Mouse (Mus musculus): ENCODE measurements around the gene Cyp2e1. TPM values are rescaled to one million over a fixed set of nuclear protein-coding genes. Genes with fewer than 3 reads are reported as not detected.
A peak's percentile ranks its signal among the peaks of the same experiment; 100 is the strongest.

Gene Cyp2e1
- total RNA-seq, 1 experiment from 2014 or later, result not detected

DNA sequence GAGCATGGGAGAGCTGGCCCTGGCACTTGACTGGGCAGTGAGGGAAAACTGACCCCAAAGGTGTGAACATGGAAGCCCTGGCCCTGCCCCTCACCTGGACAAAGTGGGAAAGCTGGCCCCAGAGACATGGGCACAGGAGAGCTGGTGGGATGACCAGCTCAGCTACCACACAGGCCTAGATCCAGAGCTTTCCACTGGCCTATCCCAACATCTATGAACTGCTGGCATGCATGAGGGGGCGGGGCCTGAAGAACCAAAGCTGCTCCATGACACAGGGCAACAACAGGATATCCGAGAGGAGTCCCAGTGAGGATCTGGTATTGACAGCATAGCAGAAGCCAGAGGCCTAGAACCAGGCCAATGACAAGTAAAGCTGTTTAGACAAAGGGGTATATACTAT is 34.7 kb downstream of the Cyp2e1 start:
- ATAC-seq (replicated peaks; ENCODE audit: insufficient number of reproducible peaks, low FRiP score, low TSS enrichment, poor library complexity, severe bottlenecking), result no peak

DNA sequence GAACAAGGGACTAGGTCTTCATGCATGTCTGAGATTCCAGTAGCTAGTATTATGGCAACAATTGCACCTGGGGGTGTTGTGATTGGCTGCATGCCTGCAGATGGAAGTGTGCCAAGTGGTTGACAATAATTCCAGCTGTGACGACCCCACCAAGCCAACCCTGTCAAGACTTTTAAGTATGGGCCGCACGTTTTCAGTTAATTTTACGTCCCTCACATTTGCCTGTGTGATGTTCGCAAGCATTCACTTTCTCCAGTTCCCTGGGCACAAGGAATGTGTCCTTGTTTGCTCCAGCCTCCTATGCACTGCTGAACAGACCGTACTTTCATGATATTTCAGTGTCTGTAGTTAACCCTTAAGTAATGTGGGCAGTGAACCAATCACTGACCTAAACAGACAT is 39.1 kb downstream of the Cyp2e1 start:
- ATAC-seq (replicated peaks; ENCODE audit: insufficient number of reproducible peaks, low FRiP score, low TSS enrichment, poor library complexity, severe bottlenecking), result no peak

GRCm38 (mm10) chr7:140805704-140806103 is 42.2 kb downstream of the Cyp2e1 start:
- peak; percentile 47; the same call in 1 of the 2 replicates for ATAC-seq (replicated peaks; ENCODE audit: insufficient number of reproducible peaks, low FRiP score, low TSS enrichment, poor library complexity, severe bottlenecking)

DNA sequence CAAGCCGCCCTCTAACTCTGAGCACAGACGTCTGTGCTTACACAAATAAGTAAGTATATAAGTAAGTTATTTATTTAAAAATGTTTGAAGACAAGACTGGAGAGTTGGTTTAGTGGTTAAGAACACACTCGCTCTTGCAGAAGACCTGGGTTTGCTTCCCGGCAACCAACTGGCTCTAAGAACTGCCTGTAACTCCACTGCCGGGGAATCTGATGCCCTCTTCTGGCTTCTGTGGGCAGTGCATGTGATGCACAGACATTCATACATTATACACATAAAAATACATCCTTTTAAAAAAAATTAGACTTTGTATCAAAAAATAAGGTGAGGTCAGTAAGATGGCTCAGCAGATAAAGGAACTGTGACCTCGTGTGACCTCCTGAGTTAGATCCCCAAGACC is 47.0 kb downstream of the Cyp2e1 start:
- ATAC-seq (replicated peaks; ENCODE audit: insufficient number of reproducible peaks, low FRiP score, low TSS enrichment, poor library complexity, severe bottlenecking), result no peak

GRCm38 (mm10) chr7:140811714-140812113 is 48.2 kb downstream of the Cyp2e1 start:
- ATAC-seq (replicated peaks; ENCODE audit: insufficient number of reproducible peaks, low FRiP score, low TSS enrichment, poor library complexity, severe bottlenecking), result no peak

DNA sequence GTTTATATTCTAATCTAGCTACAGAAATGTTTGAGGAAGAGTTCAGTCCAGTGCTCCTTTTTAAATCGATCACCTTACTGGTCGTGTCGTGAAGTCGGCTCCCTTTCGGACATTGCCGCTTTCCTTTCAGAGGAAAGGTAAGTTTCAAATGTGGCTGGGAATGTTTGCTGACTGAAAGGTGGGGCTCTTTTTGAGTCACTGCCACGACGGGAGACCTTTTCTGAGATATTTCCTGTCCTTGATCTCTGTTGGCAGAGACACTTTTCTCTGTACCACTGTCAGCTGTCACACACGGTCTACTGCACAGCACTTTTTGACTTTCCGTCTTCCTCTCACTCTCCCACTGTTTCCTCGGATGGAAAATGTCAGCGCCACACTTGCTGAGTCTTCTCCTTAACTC is 49.3 kb downstream of the Cyp2e1 start:
- no peak for ATAC-seq (replicated peaks; ENCODE audit: insufficient number of reproducible peaks, low FRiP score, low TSS enrichment, poor library complexity, severe bottlenecking)

DNA sequence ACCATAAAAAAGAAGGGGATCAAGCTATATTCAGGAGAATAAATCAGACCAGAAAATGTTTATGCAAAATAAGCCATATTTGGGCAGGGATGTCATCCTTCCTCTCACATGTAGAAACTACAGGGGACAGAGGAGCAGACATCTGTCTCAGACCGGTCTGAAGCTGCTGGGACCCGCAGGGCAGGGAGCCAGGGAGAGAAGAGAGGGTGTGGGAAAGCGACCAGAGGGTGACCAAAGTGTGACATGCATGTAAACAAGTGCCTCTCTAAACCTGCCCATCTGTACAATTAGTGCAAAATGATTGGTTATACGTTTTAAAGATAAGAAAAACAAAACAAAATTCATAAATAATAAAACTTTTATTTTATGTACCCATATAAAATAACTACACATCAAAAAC is 56.6 kb downstream of the Cyp2e1 start:
- no peak for ATAC-seq (replicated peaks; ENCODE audit: insufficient number of reproducible peaks, low FRiP score, low TSS enrichment, poor library complexity, severe bottlenecking)

DNA sequence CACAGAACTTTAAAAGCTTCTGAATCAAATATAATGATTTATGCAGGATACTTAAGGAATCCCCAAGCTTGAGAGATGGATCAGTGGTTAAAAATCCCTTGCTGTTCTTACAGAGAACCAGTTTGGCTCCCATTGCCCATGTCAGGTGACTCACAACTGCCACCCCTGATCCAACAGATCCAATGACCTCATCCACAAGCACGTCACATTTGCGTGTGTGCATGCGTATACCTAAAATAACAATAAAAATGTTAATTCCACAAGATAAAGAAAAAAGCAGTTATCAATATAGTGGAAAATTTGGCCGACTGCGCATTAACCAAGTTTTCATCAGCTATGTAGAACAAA is 57.7 kb downstream of the Cyp2e1 start:
- no peak for ATAC-seq (replicated peaks; ENCODE audit: insufficient number of reproducible peaks, low FRiP score, low TSS enrichment, poor library complexity, severe bottlenecking)

DNA sequence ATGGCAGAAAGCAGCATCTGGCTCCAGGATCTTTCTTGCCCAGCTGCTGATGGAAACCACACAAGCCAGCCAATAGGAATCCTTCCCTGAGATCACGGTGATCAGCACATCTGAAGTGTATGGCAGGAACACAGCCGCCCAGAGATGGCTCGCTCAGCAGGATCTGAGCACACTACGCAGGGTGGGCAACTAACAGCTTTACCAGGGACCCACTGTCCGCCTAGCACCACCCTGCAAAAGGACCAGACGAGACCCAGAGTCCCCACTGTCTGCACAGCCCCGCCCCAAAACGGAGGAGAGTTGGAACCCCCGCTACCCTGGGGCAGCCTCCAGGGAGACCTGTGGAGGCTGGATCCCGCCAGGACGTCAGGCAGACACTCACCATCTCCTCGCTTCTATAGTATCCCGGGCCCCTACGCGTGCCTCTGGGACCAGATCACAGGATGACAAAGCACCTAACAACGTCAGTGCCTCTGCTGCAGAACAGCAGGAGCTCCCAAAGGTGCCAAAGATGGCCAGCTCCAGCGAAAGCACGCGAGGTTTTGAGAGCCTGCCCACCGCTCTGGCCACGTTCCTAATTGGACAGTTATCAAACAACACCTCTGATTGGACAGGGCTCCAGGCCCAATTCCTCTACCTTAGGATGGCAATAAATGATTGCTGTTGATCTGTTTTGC is 58.3 kb downstream of the Cyp2e1 start, which contains the start of gene Zfp941:
Zfp941 (minus strand) TSS at position 526 of the 677 bp plus-strand sequence.
- ATAC-seq (replicated peaks; ENCODE audit: insufficient number of reproducible peaks, low FRiP score, low TSS enrichment, poor library complexity, severe bottlenecking), result 0 out of 2 replicates have a peak, but pooled peaks have one; percentile 31

GRCm38 (mm10) chr7:140822731-140823130 is 59.2 kb downstream of the Cyp2e1 start:
- ATAC-seq (replicated peaks; ENCODE audit: insufficient number of reproducible peaks, low FRiP score, low TSS enrichment, poor library complexity, severe bottlenecking), result no peak

Other genes starting within 250 kb of the Cyp2e1 start
- not detected in 3 replicates for gene Olfr538, start 195.9 kb upstream of the Cyp2e1 start, total RNA-seq (2017)
- gene Olfr46, start 162.5 kb upstream of the Cyp2e1 start, total RNA-seq (2017), result 0.10 to 0.19 TPM in 2 of 3 replicates, not detected in the other
- not detected in 3 replicates for gene Olfr61, start 134.8 kb upstream of the Cyp2e1 start, total RNA-seq (2017)
- not detected in 3 replicates for gene Olfr53, start 117.3 kb upstream of the Cyp2e1 start, total RNA-seq (2017)
- 0.11 TPM in 1 of 3 replicates, not detected in the others for gene Olfr539, start 103.8 kb upstream of the Cyp2e1 start, total RNA-seq (2017)
- not detected in 3 replicates for gene Olfr45, start 81.8 kb upstream of the Cyp2e1 start, total RNA-seq (2017)
- not detected in 3 replicates for gene Olfr541, start 66.5 kb upstream of the Cyp2e1 start, total RNA-seq (2017)
- gene Syce1, start 24.1 kb downstream of the Cyp2e1 start, total RNA-seq (2017), result not detected in 3 replicates
- 0.29 TPM in 1 of 3 replicates, not detected in the others for gene Zfp941, start 58.4 kb downstream of the Cyp2e1 start, total RNA-seq (2017)
- gene Urah, start 71.3 kb downstream of the Cyp2e1 start, total RNA-seq (2017), result not detected in 3 replicates
- not detected in 3 replicates for gene Scgb1c1, start 81.8 kb downstream of the Cyp2e1 start, total RNA-seq (2017)
- gene Odf3, start 84.1 kb downstream of the Cyp2e1 start, total RNA-seq (2017), result not detected in 3 replicates
- gene Gm45785, start 92.6 kb downstream of the Cyp2e1 start, total RNA-seq (2017), result 0.58 to 9.3 TPM in 2 of 3 replicates, not detected in the other
- 62.6 to 73.7 TPM (median 72.9 TPM) in 3 replicates for gene Ric8a, start 93.2 kb downstream of the Cyp2e1 start, total RNA-seq (2017)
- gene Bet1l, start 93.8 kb downstream of the Cyp2e1 start, total RNA-seq (2017), result 21.5 to 28.2 TPM (median 25.0 TPM) in 3 replicates
- gene Psmd13, start 118.2 kb downstream of the Cyp2e1 start, total RNA-seq (2017), result 119 to 165 TPM (median 132 TPM) in 3 replicates
- 8.0 to 12.6 TPM (median 12.2 TPM) in 3 replicates for gene Sirt3, start 118.6 kb downstream of the Cyp2e1 start, total RNA-seq (2017)
- gene Cox8b, start 136.7 kb downstream of the Cyp2e1 start, total RNA-seq (2017), result not detected in 3 replicates
- 0.10 TPM in 1 of 3 replicates, not detected in the others for gene Nlrp6, start 157.2 kb downstream of the Cyp2e1 start, total RNA-seq (2017)
- 10.6 to 14.2 TPM (median 13.8 TPM) in 3 replicates for gene Pgghg, start 177.7 kb downstream of the Cyp2e1 start, total RNA-seq (2017)
- gene Ifitm5, start 186.6 kb downstream of the Cyp2e1 start, total RNA-seq (2017), result 2.4 TPM in 1 of 3 replicates, not detected in the others
- gene Gm45717, start 192.2 kb downstream of the Cyp2e1 start, total RNA-seq (2017), result not detected in 3 replicates
- 203 to 367 TPM (median 305 TPM) in 3 replicates for gene Ifitm2, start 192.2 kb downstream of the Cyp2e1 start, total RNA-seq (2017)
- 38.2 to 83.6 TPM (median 70.9 TPM) in 3 replicates for gene Ifitm1, start 203.5 kb downstream of the Cyp2e1 start, total RNA-seq (2017)
- 384 to 854 TPM (median 711 TPM) in 3 replicates for gene Ifitm3, start 247.0 kb downstream of the Cyp2e1 start, total RNA-seq (2017)

Data from monocyte, adult 5-6 weeks (primary cell).